Mouse (Mus musculus): ENCODE measurements around the gene Obox7.
"Not testable (repeated sequence)": the region's sequence is repeated elsewhere in the genome, so short reads cannot be mapped to it uniquely, and the experiment has no call there.

Gene Obox7
- long read RNA-seq, experiment 1: 0 reads
- long read RNA-seq, experiment 2: 0 reads

- intact Hi-C loops (cut with DNase I): not testable (repeated sequence)
Observed at GRCm38 (mm10) chr7:14659196-14659595, at the start of gene Obox7. Gene Obox7 (plus strand): TSS chr7:14659496.

GRCm38 (mm10) chr7:14622556-14623542, 36.4 kb upstream of the Obox7 start:
- intact Hi-C loops (cut with DNase I): not testable (repeated sequence)

All from adrenal gland (tissue).